Mouse (Mus musculus) spleen, adult 2 months (tissue): ENCODE results near the gene Sh3tc1.

ENCODE experiments used
- CTCF ChIP-seq: fragments of 200-500 bp; IDR thresholded peaks from 2 replicates; pipeline ENCODE4 v1.5.1; 2011; ENCODE audit warnings: mild to moderate bottlenecking, inconsistent platforms; ENCODE audit not compliant: insufficient read depth, insufficient read length, insufficient replicate concordance; ENCODE audit errors: extremely low read depth
- POLR2A ChIP-seq: fragments of 200-500 bp; IDR thresholded peaks from 2 replicates; pipeline ENCODE4 v1.6.1; 2011; ENCODE audit warnings: low read depth, low read length, inconsistent platforms

DNA sequence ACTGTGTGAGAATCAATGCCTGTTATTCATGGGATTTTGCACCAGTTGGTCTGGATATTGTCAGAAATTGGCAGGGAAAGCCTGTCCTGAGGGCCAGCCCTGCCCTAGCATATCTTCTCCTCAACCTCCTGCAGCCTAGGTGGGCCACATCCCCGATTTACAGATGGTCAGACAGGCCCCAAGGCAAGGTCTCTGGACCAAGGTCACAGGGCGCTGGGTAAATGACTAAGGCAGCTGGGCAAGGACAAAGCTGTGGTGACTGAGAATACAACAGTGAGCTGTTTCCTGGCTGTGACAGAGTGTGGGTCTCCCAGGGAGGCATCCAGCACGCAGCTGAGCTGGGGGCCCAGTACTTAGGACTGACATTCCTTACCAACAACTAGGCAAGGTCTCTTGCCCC, 41.3 kb upstream of the Sh3tc1 start:
- TF ChIP-seq CTCF (no peak), POLR2A (no peak)
